Mouse (Mus musculus) 416B (cell line): Measurements from ENCODE around the gene Cdkl5.

Experiments
- DNase-seq: peaks from one replicate; pipeline ENCODE4 v3.0.0; 2011; ENCODE audit warnings: low read depth

The Cdkl5 gene

GRCm38 (mm10) chrX:160735650-160736049 is 258.9 kb downstream of the Cdkl5 start, which contains the start of gene Ppef1:
Gene Ppef1, minus strand, starts transcription at chrX:160735765.
- DNase-seq = no peak
